Mouse (Mus musculus) kidney, embryonic 14.5 days (tissue): ENCODE measurements around the gene Rbm28. TPM values are rescaled to one million over a fixed set of nuclear protein-coding genes. Genes with fewer than 3 reads are reported as not detected.
"Not testable (repeated sequence)": the region's sequence is repeated elsewhere in the genome, so short reads cannot be mapped to it uniquely, and the experiment has no call there.

Source experiments
- ATAC-seq: fragments of 200-750 bp; cut with Nextera tagmentation; 2 replicates; pipeline ENCODE4 v1.8.0; 2017; ENCODE audit warnings: moderate number of reproducible peaks, mild to moderate bottlenecking, moderate TSS enrichment, moderate library complexity; ENCODE audit not compliant: low FRiP score, low TSS enrichment
- H3K27ac ChIP-seq: fragments of 300-500 bp; sonication (generic); 2 replicates; pipeline ENCODE4 v1.5.1; 2014; ENCODE audit warnings: low read depth, mild to moderate bottlenecking, low read length, moderate library complexity, mixed read lengths
- H3K27me3 ChIP-seq: fragments of 300-500 bp; sonication (generic); 2 replicates; pipeline ENCODE4 v1.6.1; 2014; ENCODE audit warnings: mild to moderate bottlenecking, low read length; ENCODE audit not compliant: control insufficient read depth, insufficient read depth
- H3K36me3 ChIP-seq: fragments of 300-500 bp; sonication (generic); 2 replicates; pipeline ENCODE4 v1.6.1; 2014; ENCODE audit warnings: low read length, mixed read lengths; ENCODE audit not compliant: control insufficient read depth, insufficient read depth
- H3K4me1 ChIP-seq: fragments of 300-500 bp; sonication (generic); 2 replicates; pipeline ENCODE4 v1.6.1; 2014; ENCODE audit warnings: low read length, mixed read lengths; ENCODE audit not compliant: control insufficient read depth, insufficient read depth
- H3K4me2 ChIP-seq: fragments of 300-500 bp; sonication (generic); replicated peaks from 2 replicates; pipeline ENCODE4 v1.6.1; 2014; ENCODE audit warnings: low read depth, mild to moderate bottlenecking, low read length
- H3K4me3 ChIP-seq: fragments of 300-500 bp; sonication (generic); 2 replicates; pipeline ENCODE4 v1.5.1; 2014; ENCODE audit warnings: mild to moderate bottlenecking, low read length
- H3K9ac ChIP-seq: fragments of 300-500 bp; sonication (generic); 2 replicates; pipeline ENCODE4 v1.6.1; 2014; ENCODE audit warnings: low read depth, mild to moderate bottlenecking, low read length, moderate library complexity
- H3K9me3 ChIP-seq: fragments of 300-500 bp; sonication (generic); 2 replicates; pipeline ENCODE4 v1.6.1; 2016; ENCODE audit warnings: low read length; ENCODE audit not compliant: control insufficient read depth
- WGBS: fragments of 180-500 bp; shearing (Covaris S2); extraction: QIAGEN DNeasy Blood & Tissue Kit; methylation state at CpG from one replicate; pipeline ENCODE4 v1.1.7; 2014; 5-methylcytosine and 5-hydroxymethylcytosine counted together
- polyA plus RNA-seq: library from polyadenylated mRNA; unstranded; fragments of >200 nt; fragmentation: Nextera tagmentation; extraction: Ambion mirVana; gene quantifications from 2 replicates; pipeline ENCODE4 v1.2.1, GENCODE M21; 2014

Gene Rbm28
- polyA plus RNA-seq, 1 experiment from 2014 or later, result 65.8 TPM

DNA sequence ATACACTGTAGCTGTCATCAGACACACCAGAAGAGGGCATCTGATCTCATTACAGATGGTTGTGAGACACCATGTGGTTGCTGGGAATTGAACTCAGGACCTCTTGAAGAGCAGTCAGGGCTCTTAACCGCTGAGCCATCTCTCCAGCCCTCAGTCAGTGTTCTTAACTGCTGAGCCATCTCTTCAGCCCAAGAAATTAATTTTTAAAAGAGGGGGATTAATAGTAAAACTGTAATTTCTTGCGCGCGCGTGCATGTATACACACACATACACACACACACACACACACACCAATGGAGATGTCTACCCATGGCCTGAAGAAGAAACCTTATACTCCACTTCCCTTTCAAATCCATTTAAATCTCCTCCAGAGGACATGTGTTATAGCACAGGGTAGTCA, 3.5 kb downstream of the Rbm28 start:
- H3K27ac ChIP-seq, H3K4me1 ChIP-seq, H3K4me3 ChIP-seq, H3K4me2 ChIP-seq, H3K9me3 ChIP-seq, ATAC-seq, H3K9ac ChIP-seq, H3K27me3 ChIP-seq: not testable (repeated sequence)
- WGBS, result 98% methylated on average over 5 of the region's 5 CpGs
- H3K36me3 ChIP-seq, result peaks cover 33% of the 10 kb centered on the region

DNA sequence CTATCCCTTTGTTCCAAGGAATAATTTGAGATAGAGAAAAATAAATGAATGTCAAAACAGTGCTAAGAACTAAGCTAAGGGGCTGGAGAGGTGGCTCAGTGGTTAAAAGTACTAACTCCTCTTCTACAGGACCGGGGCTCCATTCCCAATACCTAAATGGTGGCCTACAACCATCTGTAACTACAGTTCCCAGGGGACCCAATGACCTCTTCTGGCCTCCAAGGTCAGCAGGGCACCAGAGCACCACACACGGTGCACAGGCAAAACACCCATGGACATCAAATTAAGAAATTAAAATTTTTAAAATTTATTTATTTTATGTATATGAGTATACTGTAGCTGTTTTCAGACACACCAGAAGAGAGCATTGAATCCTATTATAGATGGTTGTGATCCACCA, 4.0 kb downstream of the Rbm28 start:
- 89% methylated on average over 2 of the region's 2 CpGs for WGBS

GRCm38 (mm10) chr6:29156326-29156725, 8.5 kb downstream of the Rbm28 start:
- ATAC-seq, result no peak
- Histone ChIP-seq H3K9ac (no peak overlapping the region), H3K36me3 (peaks cover 75% of the 10 kb centered on the region), H3K4me1 (no peaks in the 10 kb centered on the region), H3K4me3 (no peak overlapping the region), H3K9me3 (no peaks in the 10 kb centered on the region), H3K27me3 (no peaks in the 10 kb centered on the region), H3K27ac (no peak overlapping the region), H3K4me2 (no peak overlapping the region)
- 91% methylated on average over 5 of the region's 5 CpGs for WGBS

More for the DNA sequence above, 4.0 kb downstream of the Rbm28 start:
- Histone ChIP-seq H3K27me3 (no peaks in the 10 kb centered on the region), H3K36me3 (peaks cover 38% of the 10 kb centered on the region), H3K4me2 (no peak overlapping the region), H3K27ac (no peak overlapping the region), H3K4me3 (no peak overlapping the region), H3K4me1 (peaks cover 9% of the 10 kb centered on the region), H3K9ac (no peak overlapping the region), H3K9me3 (no peaks in the 10 kb centered on the region)
- ATAC-seq, result no peak

GRCm38 (mm10) chr6:29150001-29150400, 14.8 kb downstream of the Rbm28 start:
- H3K27ac ChIP-seq, result no peak overlapping the region
- H3K9ac ChIP-seq, result no peak overlapping the region
- 96% methylated on average over 1 of the region's 1 CpGs for WGBS
- no peak overlapping the region for H3K4me3 ChIP-seq
- peaks cover 37% of the 10 kb centered on the region for H3K36me3 ChIP-seq
- no peak overlapping the region for H3K4me2 ChIP-seq
- no peaks in the 10 kb centered on the region for H3K27me3 ChIP-seq
- H3K9me3 ChIP-seq, result no peaks in the 10 kb centered on the region
- H3K4me1 ChIP-seq, result peaks cover 13% of the 10 kb centered on the region
- ATAC-seq, result no peak

DNA sequence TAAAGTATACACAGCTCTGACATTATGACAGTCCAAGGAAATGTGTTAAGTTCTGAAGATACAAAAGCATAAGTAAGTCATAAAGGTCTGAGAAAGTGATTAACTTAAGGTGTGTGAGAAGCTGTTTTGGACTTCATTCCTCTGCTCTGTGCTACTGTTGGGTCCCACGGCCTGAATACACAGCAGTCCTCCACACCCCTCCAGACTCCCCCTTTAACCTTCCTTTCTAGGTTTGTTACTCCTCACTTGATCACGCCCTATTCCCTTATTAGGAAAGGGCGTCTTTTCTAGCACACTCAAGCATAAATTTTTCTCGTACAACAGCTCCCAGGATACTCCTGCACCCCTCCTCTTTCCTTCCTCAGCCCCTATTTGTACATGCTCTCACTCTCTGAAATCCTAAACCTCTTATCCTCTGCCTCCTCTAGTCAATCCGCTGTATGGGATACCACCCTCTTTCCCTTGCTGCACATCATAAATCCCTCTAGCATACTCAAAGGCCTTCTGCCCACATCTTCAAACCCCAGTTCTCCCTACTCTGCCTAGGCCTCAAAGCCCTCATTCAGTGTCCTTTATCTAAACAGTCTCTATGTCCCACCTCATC, 17.3 kb downstream of the Rbm28 start:
- Histone ChIP-seq H3K4me1 (peaks cover 18% of the 10 kb centered on the region), H3K27me3 (no peaks in the 10 kb centered on the region), H3K4me2 (no peak overlapping the region), H3K4me3 (no peak overlapping the region), H3K9me3 (no peaks in the 10 kb centered on the region), H3K27ac (peak overlapping the region; percentile 75), H3K36me3 (peaks cover 24% of the 10 kb centered on the region), H3K9ac (no peak overlapping the region)
- peak; percentile 59 for ATAC-seq
- 25% methylated on average over 5 of the region's 5 CpGs for WGBS

GRCm38 (mm10) chr6:29146641-29147040, 18.2 kb downstream of the Rbm28 start:
- Histone ChIP-seq H3K4me3 (no peak overlapping the region), H3K9ac (no peak overlapping the region), H3K4me2 (no peak overlapping the region), H3K4me1 (peaks cover 18% of the 10 kb centered on the region), H3K9me3 (no peaks in the 10 kb centered on the region), H3K27ac (peak overlapping the region; percentile 93; the same call in 1 of the 2 replicates), H3K36me3 (peaks cover 21% of the 10 kb centered on the region), H3K27me3 (no peaks in the 10 kb centered on the region)
- 16% methylated on average over 7 of the region's 7 CpGs for WGBS
- ATAC-seq, result peak; percentile 72

DNA sequence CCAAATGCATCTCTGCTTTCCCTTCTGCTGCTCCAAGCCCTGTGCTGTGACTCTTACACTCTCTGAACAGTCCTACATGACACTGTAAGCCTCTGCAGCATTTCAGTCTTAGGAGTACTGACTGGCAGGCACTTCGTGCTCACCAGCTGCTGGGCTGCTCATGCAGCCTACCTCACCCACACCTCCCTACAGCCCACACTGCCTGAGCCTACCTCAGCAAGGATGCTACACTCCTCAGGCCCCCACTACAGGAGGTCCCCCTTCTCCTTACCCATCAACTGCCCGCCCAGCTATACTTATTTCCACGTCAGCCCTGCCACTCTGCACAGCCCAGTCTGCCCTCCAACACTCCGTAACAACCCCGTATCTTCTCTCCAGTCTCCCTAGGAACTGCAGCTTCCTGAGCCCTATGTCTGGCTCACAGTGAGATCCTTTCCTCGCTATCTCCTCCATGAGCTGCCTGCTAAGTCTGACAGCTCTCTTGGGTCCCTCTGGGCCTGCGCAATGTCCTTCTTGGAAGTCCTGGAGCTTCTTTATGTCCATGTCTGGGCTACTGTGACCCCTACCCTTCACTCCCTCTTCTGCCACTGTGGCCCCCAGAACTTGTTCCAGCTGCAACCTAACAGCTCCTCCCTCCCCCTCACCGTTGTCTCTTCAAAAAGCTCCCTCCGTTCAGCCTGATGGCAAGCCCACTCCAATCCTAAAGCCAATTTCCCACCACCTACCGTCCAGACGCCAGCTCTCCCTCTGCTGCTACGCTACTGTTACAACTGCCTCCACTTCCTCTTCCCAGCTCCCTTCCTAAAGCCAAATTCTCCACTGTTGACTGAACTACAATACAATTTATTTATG, 19.1 kb downstream of the Rbm28 start:
- no peaks in the 10 kb centered on the region for H3K9me3 ChIP-seq
- peak overlapping the region; percentile 35; the same call in 1 of the 2 replicates for H3K9ac ChIP-seq
- peak overlapping the region; percentile 30 for H3K4me2 ChIP-seq
- peak overlapping the region; percentile 93 for H3K27ac ChIP-seq
- 22% methylated on average over 12 of the region's 12 CpGs for WGBS
- H3K27me3 ChIP-seq, result no peaks in the 10 kb centered on the region
- ATAC-seq, result peak; percentile 63
- peaks cover 18% of the 10 kb centered on the region for H3K4me1 ChIP-seq
- H3K36me3 ChIP-seq, result peaks cover 23% of the 10 kb centered on the region
- H3K4me3 ChIP-seq, result peak overlapping the region; percentile 14

GRCm38 (mm10) chr6:29144971-29145370, 19.8 kb downstream of the Rbm28 start:
- Histone ChIP-seq H3K9ac (peak overlapping the region; percentile 35; the same call in 1 of the 2 replicates), H3K4me2 (peak overlapping the region; percentile 30; the same call in 1 of the 2 replicates), H3K4me3 (peak overlapping the region; percentile 14; the same call in 1 of the 2 replicates), H3K27me3 (no peaks in the 10 kb centered on the region), H3K9me3 (no peaks in the 10 kb centered on the region), H3K36me3 (peaks cover 25% of the 10 kb centered on the region), H3K4me1 (peaks cover 18% of the 10 kb centered on the region), H3K27ac (peak overlapping the region; percentile 93)
- ATAC-seq, result no peak
- WGBS, result 76% methylated on average over 3 of the region's 3 CpGs

- Histone ChIP-seq H3K36me3 (peaks cover 27% of the 10 kb centered on the region), H3K9me3 (no peaks in the 10 kb centered on the region), H3K4me2 (no peak overlapping the region), H3K27me3 (no peaks in the 10 kb centered on the region), H3K9ac (no peak overlapping the region), H3K27ac (no peak overlapping the region), H3K4me1 (peaks cover 18% of the 10 kb centered on the region), H3K4me3 (no peak overlapping the region)
- WGBS, result 47% methylated on average over 5 of the region's 5 CpGs
- no peak for ATAC-seq
Measured at GRCm38 (mm10) chr6:29143608-29144007, 21.2 kb downstream of the Rbm28 start.
